Mouse (Mus musculus) testis, adult 2 months (tissue): ENCODE measurements around the gene Tmem200c.

ENCODE experiments used
- CTCF ChIP-seq: fragments of 200-500 bp; IDR thresholded peaks from 2 replicates; pipeline ENCODE4 v1.5.1; 2012; ENCODE audit warnings: low read depth, mild to moderate bottlenecking, inconsistent platforms, low read length, moderate library complexity; ENCODE audit not compliant: control insufficient read depth, insufficient read depth, insufficient replicate concordance
- POLR2A ChIP-seq: fragments of 200-500 bp; IDR thresholded peaks from 2 replicates; pipeline ENCODE4 v1.6.1; 2012; ENCODE audit warnings: low read depth, mild to moderate bottlenecking, inconsistent platforms, low read length, moderate library complexity; ENCODE audit not compliant: control insufficient read depth

DNA sequence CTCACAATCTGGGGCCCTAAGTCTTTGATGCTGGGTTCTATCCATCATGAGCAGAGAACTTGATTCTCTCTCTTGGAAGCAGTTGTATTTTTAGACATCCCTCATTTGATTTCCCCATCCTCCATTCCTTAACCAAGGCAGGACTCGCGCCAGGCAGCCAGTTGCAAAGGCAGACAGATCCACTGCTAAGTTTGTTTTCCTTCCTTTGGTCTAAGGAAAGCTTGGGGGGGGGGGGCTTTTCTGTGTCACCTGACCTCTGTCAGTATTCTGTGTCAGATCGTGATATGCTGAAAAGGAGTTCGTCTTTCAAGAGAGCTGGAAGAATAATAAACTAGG is 11.4 kb downstream of the Tmem200c start:
- TF ChIP-seq POLR2A (no peak), CTCF (no peak)
